Mouse (Mus musculus) neural tube, embryonic 13.5 days (tissue): ENCODE data around the gene Tes. TPM values are rescaled to one million over a fixed set of nuclear protein-coding genes. Genes with fewer than 3 reads are reported as not detected.
A peak's percentile ranks its signal among the peaks of the same experiment; 100 is the strongest.
"Not testable (repeated sequence)": the region's sequence is repeated elsewhere in the genome, so short reads cannot be mapped to it uniquely, and the experiment has no call there.

ENCODE experiments used
- ATAC-seq: fragments of 200-750 bp; cut with Nextera tagmentation; 2 replicates; pipeline ENCODE4 v1.8.0; 2017; ENCODE audit warnings: low read depth, mild to moderate bottlenecking, moderate TSS enrichment, moderate library complexity
- H3K27ac ChIP-seq: fragments of 300-500 bp; sonication (generic); replicated peaks from 2 replicates; pipeline ENCODE4 v1.5.1; 2015; ENCODE audit warnings: moderate library complexity, mild to moderate bottlenecking, inconsistent platforms
- H3K27me3 ChIP-seq: fragments of 300-500 bp; sonication (generic); 2 replicates; pipeline ENCODE4 v1.6.1; 2015; ENCODE audit warnings: mild to moderate bottlenecking, inconsistent platforms
- H3K36me3 ChIP-seq: fragments of 300-500 bp; sonication (generic); 2 replicates; pipeline ENCODE4 v1.6.1; 2015; ENCODE audit warnings: mild to moderate bottlenecking, inconsistent platforms
- H3K4me1 ChIP-seq: fragments of 300-500 bp; sonication (generic); replicated peaks from 2 replicates; pipeline ENCODE4 v1.6.1; 2015; ENCODE audit warnings: inconsistent platforms
- H3K4me2 ChIP-seq: fragments of 300-500 bp; sonication (generic); 2 replicates; pipeline ENCODE4 v1.6.1; 2015; ENCODE audit warnings: inconsistent platforms, mild to moderate bottlenecking, moderate library complexity
- H3K4me3 ChIP-seq: fragments of 300-500 bp; sonication (generic); 2 replicates; pipeline ENCODE4 v1.5.1; 2015; ENCODE audit warnings: mild to moderate bottlenecking, inconsistent platforms
- H3K9ac ChIP-seq: fragments of 300-500 bp; sonication (generic); 2 replicates; pipeline ENCODE4 v1.6.1; 2015; ENCODE audit warnings: moderate library complexity, mild to moderate bottlenecking, inconsistent platforms
- H3K9me3 ChIP-seq: fragments of 300-500 bp; sonication (generic); 2 replicates; pipeline ENCODE4 v1.6.1; 2016; ENCODE audit warnings: inconsistent platforms
- WGBS: fragments of 180-500 bp; shearing (Covaris S2); methylation state at CpG from one replicate; pipeline ENCODE4 v1.1.7; 2015; 5-methylcytosine and 5-hydroxymethylcytosine counted together
- polyA plus RNA-seq: library from polyadenylated mRNA; unstranded; fragments of >200 nt; fragmentation: Nextera tagmentation; extraction: Ambion mirVana; gene quantifications from 2 replicates; pipeline ENCODE4 v1.2.1, GENCODE M21; 2015

Gene Tes
- polyA plus RNA-seq, 1 experiment from 2014 or later = 72.7 TPM

DNA sequence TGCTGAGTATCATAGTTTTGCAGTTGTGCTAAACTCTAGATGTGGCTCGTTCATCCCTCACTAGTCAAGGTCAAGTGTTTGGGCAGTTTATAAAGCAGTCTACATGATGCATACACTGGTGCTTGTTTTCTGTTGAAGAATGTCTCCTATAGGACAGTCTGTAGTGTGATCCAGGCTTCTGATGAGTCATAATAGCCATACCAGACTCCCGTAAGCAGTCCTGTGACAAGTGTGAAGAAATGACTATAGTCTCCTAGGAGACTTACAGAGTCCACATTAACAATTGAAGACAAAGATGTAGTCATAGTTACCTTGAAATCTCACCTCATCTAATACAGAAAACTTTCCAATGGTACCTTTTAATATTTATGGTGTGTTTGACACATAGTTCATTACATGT, 4.8 kb upstream of the Tes start:
- Histone ChIP-seq H3K27ac (no peak overlapping the region), H3K27me3 (peaks cover 3% of the 10 kb centered on the region; the same call in 1 of the 2 replicates), H3K4me1 (0 out of 2 replicates have a peak, but pooled peaks cover 5% of the 10 kb centered on the region), H3K4me2 (no peak overlapping the region), H3K9ac (no peak overlapping the region), H3K9me3 (no peaks in the 10 kb centered on the region), H3K4me3 (no peak overlapping the region), H3K36me3 (no peaks in the 10 kb centered on the region)
- ATAC-seq = no peak
- WGBS = 77% methylated on average over 2 of the region's 2 CpGs

DNA sequence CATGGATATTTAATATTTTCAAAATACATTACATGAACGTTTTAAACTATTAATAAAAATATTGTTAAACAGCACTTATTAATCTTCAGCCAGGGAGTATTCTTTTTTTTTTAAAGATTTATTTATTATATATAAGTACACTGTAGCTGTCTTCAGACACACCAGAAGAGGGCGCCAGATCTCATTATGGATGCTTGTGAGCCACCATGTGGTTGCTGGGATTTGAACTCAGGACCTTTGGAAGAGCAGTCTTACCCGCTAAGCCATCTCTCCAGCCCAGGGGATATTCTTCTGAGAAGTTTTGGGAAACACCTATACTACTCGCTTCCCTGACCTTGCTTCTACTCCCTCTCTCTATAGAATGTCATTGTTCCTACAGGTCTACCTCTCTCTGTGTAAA, 3.1 kb upstream of the Tes start:
- not testable (repeated sequence) for H3K27me3 ChIP-seq, H3K4me2 ChIP-seq, H3K9me3 ChIP-seq, H3K4me3 ChIP-seq, H3K9ac ChIP-seq, H3K36me3 ChIP-seq, H3K27ac ChIP-seq, ATAC-seq
- H3K4me1 ChIP-seq = peaks cover 18% of the 10 kb centered on the region
- WGBS = 89% methylated on average over 4 of the region's 4 CpGs

DNA sequence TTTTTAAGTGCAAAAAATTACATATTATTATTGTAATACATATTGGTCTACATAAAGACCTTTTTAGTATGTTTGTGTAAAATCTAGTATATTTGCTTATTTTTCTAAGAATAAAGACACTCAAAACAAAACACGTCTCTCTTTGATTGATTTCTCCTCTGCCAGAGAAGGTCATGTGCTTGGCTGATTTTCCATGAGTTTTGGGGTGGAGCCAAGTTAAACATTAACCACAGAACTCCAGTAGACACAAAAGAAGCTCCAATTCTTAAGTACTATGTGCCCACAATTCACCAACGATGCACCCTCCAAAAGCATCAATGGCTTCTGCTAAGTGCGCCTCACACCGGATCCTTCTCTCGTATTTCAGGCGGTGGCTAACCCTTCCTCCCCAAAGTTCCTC, 2.6 kb upstream of the Tes start:
- no peak overlapping the region for H3K9ac ChIP-seq
- no peak for ATAC-seq
- H3K4me1 ChIP-seq = peaks cover 20% of the 10 kb centered on the region
- no peaks in the 10 kb centered on the region for H3K9me3 ChIP-seq
- H3K36me3 ChIP-seq = no peaks in the 10 kb centered on the region
- H3K27ac ChIP-seq = no peak overlapping the region
- H3K4me2 ChIP-seq = no peak overlapping the region
- WGBS = 23% methylated on average over 6 of the region's 6 CpGs
- H3K27me3 ChIP-seq = peaks cover 8% of the 10 kb centered on the region; the same call in 1 of the 2 replicates
- no peak overlapping the region for H3K4me3 ChIP-seq

DNA sequence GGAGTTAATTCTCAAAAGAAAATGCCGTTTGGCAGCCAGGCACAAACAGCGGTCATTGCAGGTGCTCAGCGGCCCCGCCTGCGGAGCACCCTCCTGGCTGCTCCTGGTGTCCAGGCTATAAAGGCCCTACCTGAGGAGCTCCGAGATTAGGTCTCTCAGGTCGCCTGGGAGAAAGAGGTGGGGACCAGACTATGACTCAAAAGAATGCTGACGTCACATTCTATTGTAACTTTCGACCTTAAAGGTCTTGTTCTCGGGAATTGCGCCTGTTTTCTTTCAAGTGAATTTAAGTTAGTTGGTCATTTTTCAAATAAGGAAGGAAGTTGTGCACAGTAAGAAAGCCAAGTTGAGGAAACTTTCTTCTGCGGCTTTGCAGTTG, 831 bp downstream of the Tes start:
- Histone ChIP-seq H3K9ac (peak overlapping the region; percentile 80), H3K27ac (peak overlapping the region; percentile 34; the same call in 1 of the 2 replicates), H3K9me3 (no peaks in the 10 kb centered on the region), H3K27me3 (peaks cover 8% of the 10 kb centered on the region; the same call in 1 of the 2 replicates), H3K4me2 (peak overlapping the region; percentile 68), H3K36me3 (no peaks in the 10 kb centered on the region), H3K4me3 (peak overlapping the region; percentile 62), H3K4me1 (peaks cover 28% of the 10 kb centered on the region)
- peak; percentile 55 for ATAC-seq
- 4% methylated on average over 12 of the region's 12 CpGs for WGBS

DNA sequence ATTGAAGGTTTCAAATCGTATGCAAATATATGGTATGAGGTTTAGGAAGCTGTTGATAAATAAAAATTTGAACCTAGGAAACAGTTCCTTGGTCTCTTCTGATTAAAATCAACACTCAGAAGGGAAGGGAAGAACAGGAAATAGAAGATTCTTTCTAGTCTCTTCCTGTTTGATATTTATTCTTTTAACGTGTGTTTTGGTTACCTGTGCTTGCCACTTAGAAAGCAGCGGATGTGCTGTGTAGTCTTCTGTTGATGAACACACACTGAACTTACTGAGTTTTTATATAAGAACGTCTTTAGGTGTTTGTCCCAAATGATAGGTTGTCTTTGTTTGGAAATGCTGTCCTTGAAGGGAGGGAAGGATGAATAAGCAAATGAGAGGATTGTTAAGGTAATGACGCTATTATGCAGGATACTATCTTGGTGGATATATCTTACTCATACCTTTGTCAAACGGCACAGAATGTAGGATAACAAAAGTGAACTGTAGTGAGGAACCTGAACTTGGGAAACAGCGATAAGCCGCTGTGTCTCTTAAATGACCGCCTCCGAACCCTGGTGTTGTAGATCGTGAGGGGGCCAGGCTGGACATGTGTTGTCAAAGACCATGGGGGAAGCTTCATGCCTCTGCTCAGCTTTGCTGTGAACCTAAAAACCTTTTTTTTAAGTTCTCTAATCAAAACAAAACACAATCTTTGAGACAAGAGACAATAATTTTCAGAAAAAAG, 1.4 kb downstream of the Tes start:
- WGBS = 66% methylated on average over 11 of the region's 11 CpGs
- ATAC-seq = no peak
- no peak overlapping the region for H3K27ac ChIP-seq
- H3K9me3 ChIP-seq = no peaks in the 10 kb centered on the region
- H3K27me3 ChIP-seq = peaks cover 8% of the 10 kb centered on the region; the same call in 1 of the 2 replicates
- peaks cover 28% of the 10 kb centered on the region for H3K4me1 ChIP-seq
- peak overlapping the region; percentile 62 for H3K4me3 ChIP-seq
- no peaks in the 10 kb centered on the region for H3K36me3 ChIP-seq
- peak overlapping the region; percentile 80 for H3K9ac ChIP-seq
- H3K4me2 ChIP-seq = peak overlapping the region; percentile 68

DNA sequence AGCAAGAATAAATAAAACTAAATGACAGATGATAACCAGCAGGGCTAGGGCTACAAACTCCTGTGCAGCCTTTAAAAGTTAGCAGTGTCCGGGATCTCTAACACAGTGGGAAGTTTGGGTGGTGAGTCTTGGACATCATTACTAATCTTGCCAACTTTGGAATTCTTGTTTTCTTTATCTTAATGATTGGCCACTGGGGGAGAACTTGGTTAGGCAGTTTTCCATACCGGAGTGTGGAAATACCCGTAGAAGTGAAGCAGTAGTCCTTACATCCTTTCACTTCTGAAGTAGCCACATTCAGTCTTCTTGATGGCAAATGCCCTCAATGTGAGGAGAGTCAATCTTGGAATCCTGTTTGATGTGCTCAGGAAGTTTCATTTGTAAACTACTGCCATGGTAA, 7.0 kb downstream of the Tes start:
- no peak overlapping the region for H3K27ac ChIP-seq
- no peaks in the 10 kb centered on the region for H3K9me3 ChIP-seq
- WGBS = 92% methylated on average over 3 of the region's 3 CpGs
- no peaks in the 10 kb centered on the region for H3K36me3 ChIP-seq
- no peak overlapping the region for H3K9ac ChIP-seq
- peaks cover 11% of the 10 kb centered on the region for H3K4me1 ChIP-seq
- H3K4me3 ChIP-seq = no peak overlapping the region
- H3K27me3 ChIP-seq = no peaks in the 10 kb centered on the region
- no peak overlapping the region for H3K4me2 ChIP-seq
- no peak for ATAC-seq

DNA sequence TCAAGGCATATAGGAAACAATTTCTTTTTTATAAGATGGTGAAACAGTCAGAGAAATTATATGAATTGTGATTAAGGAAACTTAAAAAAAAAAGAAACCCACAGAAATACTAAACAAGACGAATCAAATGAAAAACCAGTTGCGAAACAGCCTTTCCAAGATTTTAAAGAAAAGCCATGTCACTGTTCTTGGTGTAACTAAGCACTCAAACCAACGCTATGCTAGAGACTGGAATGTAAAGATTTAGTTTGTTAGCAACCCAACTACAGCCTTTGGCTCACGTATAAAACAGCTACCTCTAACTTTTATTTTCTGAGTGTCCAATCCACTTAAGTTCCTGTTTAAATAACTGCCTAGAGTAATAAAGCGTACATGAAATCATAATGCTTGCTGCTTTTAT, 7.4 kb downstream of the Tes start:
- WGBS = 92% methylated on average over 5 of the region's 5 CpGs
- Histone ChIP-seq H3K4me3 (no peak overlapping the region), H3K4me2 (no peak overlapping the region), H3K4me1 (peaks cover 11% of the 10 kb centered on the region), H3K27ac (no peak overlapping the region), H3K36me3 (no peaks in the 10 kb centered on the region), H3K9me3 (no peaks in the 10 kb centered on the region), H3K9ac (no peak overlapping the region), H3K27me3 (no peaks in the 10 kb centered on the region)
- no peak for ATAC-seq

DNA sequence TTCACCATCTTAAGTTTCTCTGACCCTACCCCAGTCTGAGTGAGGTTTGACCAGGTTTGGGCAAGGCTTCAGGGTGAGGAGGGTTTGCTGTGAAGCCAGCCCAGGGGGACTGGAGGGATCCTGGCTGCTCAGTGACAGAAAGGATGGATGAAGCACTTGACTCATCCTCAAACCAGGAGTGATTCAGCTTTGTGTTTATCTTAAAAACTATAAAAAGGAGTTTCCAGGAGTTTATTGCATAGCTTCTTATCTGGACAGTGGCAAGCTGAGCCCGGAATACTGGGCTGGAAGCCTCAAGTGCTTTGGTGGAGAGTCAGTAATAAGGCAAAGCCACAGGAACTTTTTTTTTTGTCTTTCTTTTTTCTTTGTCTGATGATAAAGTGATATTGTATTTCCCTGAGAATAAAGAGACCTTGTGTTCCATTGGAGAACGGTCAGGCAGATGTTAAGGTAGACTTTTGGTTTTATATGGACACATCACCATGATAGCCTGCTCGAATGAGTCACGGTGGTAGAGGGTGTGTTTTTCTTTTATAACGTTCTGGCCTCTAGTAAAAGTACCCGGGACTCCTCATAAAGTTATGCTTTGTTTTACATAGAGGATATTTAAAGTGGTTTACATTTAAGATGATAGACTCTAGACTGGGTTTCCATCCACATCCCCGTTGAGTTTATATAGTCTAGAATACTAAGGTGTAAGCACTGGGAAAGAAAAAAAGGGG, 8.0 kb downstream of the Tes start:
- H3K4me2 ChIP-seq = no peak overlapping the region
- WGBS = 78% methylated on average over 7 of the region's 7 CpGs
- peaks cover 11% of the 10 kb centered on the region for H3K4me1 ChIP-seq
- no peak overlapping the region for H3K27ac ChIP-seq
- no peaks in the 10 kb centered on the region for H3K27me3 ChIP-seq
- no peaks in the 10 kb centered on the region for H3K9me3 ChIP-seq
- H3K9ac ChIP-seq = no peak overlapping the region
- no peaks in the 10 kb centered on the region for H3K36me3 ChIP-seq
- no peak for ATAC-seq
- no peak overlapping the region for H3K4me3 ChIP-seq

DNA sequence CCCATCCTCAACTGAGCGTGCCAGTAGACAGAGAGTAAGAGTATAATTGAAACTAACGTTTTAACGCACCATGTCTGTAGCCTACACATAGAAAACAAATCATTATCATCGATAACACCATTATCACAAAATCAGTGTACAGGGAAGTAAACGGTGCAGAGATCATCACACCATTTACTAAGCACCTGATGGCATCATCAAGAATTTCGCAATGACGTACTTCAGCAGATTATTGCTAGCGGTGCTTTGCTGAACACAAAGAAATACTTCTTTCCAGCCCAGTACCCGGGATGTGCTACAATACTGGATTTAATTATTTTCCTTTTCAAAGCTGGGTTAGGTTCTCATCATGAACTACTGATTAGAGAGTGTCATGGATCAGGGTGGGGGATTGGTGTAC, 12.3 kb downstream of the Tes start:
- no peaks in the 10 kb centered on the region for H3K9me3 ChIP-seq
- peaks cover 20% of the 10 kb centered on the region for H3K4me1 ChIP-seq
- ATAC-seq = no peak
- H3K27me3 ChIP-seq = no peaks in the 10 kb centered on the region
- H3K4me3 ChIP-seq = no peak overlapping the region
- H3K4me2 ChIP-seq = no peak overlapping the region
- 68% methylated on average over 9 of the region's 9 CpGs for WGBS
- no peak overlapping the region for H3K9ac ChIP-seq
- no peaks in the 10 kb centered on the region for H3K36me3 ChIP-seq
- H3K27ac ChIP-seq = no peak overlapping the region

DNA sequence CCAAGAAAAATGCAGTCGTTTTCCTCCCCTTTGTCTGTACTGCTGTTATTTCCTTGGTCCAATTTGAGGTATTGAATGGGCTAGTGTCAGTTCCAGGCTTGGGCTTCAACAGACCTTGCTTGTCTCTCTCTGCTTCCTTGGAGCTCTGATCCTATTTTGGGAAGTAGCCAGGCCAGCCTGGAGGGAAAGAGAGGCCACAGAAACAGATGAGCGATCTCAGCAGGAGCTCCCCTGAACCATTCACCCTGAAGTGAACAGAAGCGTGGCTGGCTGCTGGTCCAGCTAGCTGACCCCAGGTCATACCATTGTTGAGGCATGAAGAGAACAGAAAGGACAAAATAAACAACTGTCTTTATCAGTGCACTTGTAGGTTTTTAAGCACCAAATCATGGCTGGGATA, 12.8 kb downstream of the Tes start:
- Histone ChIP-seq H3K36me3 (no peaks in the 10 kb centered on the region), H3K9me3 (no peaks in the 10 kb centered on the region), H3K27me3 (no peaks in the 10 kb centered on the region), H3K4me3 (no peak overlapping the region), H3K9ac (no peak overlapping the region), H3K4me2 (no peak overlapping the region), H3K27ac (no peak overlapping the region), H3K4me1 (peaks cover 20% of the 10 kb centered on the region)
- 8% methylated on average over 3 of the region's 3 CpGs for WGBS
- ATAC-seq = no peak

DNA sequence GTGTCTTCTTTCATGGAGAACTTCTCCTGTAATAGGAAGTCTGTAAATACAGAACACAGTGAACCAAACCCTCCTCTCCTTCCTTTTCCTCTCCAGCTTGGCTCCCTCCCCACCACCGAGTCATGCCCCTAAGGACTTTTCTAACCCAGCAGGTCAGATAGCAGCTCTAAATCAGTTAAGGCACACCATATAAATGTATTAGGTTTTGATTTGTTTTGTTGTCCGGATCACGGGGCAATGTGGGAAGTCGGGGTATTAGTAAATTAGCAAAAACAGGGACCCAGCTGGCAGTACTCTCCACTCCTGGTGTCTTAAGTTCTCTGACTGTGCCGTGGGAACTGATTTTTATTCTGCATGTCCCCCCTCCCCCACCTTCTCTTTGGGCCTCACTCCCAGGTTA, 14.4 kb downstream of the Tes start:
- Histone ChIP-seq H3K4me1 (peaks cover 20% of the 10 kb centered on the region), H3K27ac (no peak overlapping the region), H3K9ac (no peak overlapping the region), H3K4me2 (no peak overlapping the region), H3K9me3 (no peaks in the 10 kb centered on the region), H3K36me3 (no peaks in the 10 kb centered on the region), H3K4me3 (no peak overlapping the region), H3K27me3 (no peaks in the 10 kb centered on the region)
- no peak for ATAC-seq
- 46% methylated on average over 5 of the region's 5 CpGs for WGBS

DNA sequence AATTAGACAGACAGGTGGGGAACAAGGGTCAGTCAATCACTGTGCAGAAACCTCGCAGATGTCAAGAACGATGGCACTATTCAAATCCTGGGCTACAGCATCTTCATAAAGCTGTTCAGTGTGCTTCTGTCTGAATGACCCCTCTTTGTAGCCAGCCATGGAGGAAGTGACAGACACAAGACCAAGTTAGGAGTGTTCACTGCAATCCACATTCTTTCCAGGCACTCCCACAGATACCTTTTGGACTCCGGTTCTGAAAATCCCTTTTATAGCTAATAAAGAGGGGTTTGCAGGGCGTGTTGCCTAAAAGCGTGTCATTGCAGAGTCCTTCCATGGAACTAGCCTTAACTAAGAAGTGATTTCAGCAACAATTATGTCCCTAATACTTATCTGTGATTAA, 14.9 kb downstream of the Tes start:
- no peak overlapping the region for H3K27ac ChIP-seq
- H3K4me2 ChIP-seq = no peak overlapping the region
- no peak overlapping the region for H3K9ac ChIP-seq
- no peaks in the 10 kb centered on the region for H3K9me3 ChIP-seq
- H3K4me3 ChIP-seq = no peak overlapping the region
- H3K36me3 ChIP-seq = no peaks in the 10 kb centered on the region
- no peaks in the 10 kb centered on the region for H3K27me3 ChIP-seq
- H3K4me1 ChIP-seq = peaks cover 20% of the 10 kb centered on the region
- no peak for ATAC-seq
- 59% methylated on average over 5 of the region's 5 CpGs for WGBS
